Mouse (Mus musculus): ENCODE results near the gene Pet100.

- TF ChIP-seq CTCF (IDR thresholded peaks at IDR 0.05; ENCODE audit: low read depth) = no peak
- no peak for TF ChIP-seq EP300 (IDR thresholded peaks at IDR 0.05; ENCODE audit: low read depth)
These were observed 45.0 kb upstream of the Pet100 start for GRCm38 (mm10) chr8:3576211-3576960.
